Mouse (Mus musculus) E14TG2a.4 (cell line): ENCODE measurements around the gene Furin.

Experiments used
- H3K27me3 ChIP-seq: 2 replicates; pipeline ENCODE4 v1.6.1; 2014; ENCODE audit warnings: low read length, control low read depth; ENCODE audit not compliant: insufficient read depth
- H3K36me3 ChIP-seq: 2 replicates; pipeline ENCODE4 v1.6.1; 2014; ENCODE audit warnings: low read length, control low read depth; ENCODE audit not compliant: insufficient read depth
- H3K4me1 ChIP-seq: replicated peaks from 2 replicates; pipeline ENCODE4 v1.6.1; 2014; ENCODE audit warnings: low read depth, low read length, control low read depth
- H3K4me3 ChIP-seq: replicated peaks from 2 replicates; pipeline ENCODE4 v1.5.1; 2014; ENCODE audit warnings: mild to moderate bottlenecking, low read length
- H3K9me3 ChIP-seq: 2 replicates; pipeline ENCODE4 v1.6.1; 2014; ENCODE audit warnings: low read length, control low read depth
- CTCF ChIP-seq: conservative IDR thresholded peaks from 2 replicates; pipeline ENCODE4 v1.5.1; 2014; ENCODE audit warnings: low read length
- NANOG ChIP-seq: IDR thresholded peaks from 2 replicates; pipeline ENCODE4 v1.6.1; 2014; ENCODE audit warnings: borderline replicate concordance, low read length, mixed read lengths
- POU5F1 ChIP-seq: IDR thresholded peaks from 2 replicates; pipeline ENCODE4 v1.6.1; 2014; ENCODE audit warnings: low read length, borderline replicate concordance

Gene Furin

DNA sequence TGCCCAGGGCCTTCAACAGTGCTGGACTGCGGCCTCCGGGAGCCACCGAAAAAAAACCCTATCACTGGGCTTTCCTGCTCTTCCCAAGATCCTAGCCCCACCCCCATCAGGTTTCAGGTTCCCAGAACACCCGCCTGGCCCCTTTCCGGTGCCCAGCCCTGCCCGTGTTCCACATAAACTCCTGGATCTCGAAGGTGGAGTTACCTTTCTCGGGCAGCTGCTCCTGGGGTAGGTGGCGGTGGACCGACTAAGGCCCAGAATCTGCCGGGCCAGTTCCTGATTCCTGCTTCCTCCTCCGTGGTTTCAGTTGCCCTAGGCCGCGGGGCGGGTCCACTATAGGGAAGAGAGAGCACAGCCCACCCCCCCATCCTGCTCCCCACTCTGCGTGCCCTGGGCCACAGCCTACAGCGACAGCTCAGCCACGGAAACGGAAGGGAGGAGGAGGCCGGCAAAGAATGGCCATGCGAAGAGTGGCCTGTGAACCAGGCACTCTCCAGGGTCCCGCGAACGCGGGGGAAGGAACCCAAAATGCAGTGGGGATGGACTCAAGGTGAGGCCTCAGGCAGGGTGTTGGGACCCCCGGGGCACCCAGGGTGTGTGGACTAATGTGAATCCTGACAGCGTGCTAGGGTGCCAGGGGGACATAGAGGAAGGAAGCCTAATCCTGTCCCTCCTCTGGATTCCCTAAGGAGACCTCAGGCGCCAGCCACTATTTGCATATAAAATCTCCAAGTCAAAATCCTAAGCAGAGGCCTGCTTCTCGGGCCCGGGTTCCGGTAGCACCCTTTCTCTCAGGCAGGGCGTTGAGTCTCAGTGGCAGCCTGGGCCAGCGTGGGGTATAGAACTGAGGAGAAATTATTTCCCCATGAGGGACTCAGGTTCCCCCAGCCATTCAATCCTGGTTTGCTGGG lies 17.3 kb downstream of the Furin start, which contains the start of gene Fes:
Gene Fes (minus strand): TSS at position 314 of the 911 bp plus-strand sequence.
- H3K4me3 ChIP-seq = peak within 1 kb of the TSS; percentile 73
- TF ChIP-seq POU5F1 = no peak
- TF ChIP-seq NANOG = no peak
- no peak for TF ChIP-seq CTCF
- peaks cover 44% of the 10 kb centered on the region for H3K27me3 ChIP-seq
- H3K36me3 ChIP-seq = peaks cover 16% of the 10 kb centered on the region
- peaks cover 56% of the 10 kb centered on the region for H3K4me1 ChIP-seq
- no peaks in the 10 kb centered on the region for H3K9me3 ChIP-seq

DNA sequence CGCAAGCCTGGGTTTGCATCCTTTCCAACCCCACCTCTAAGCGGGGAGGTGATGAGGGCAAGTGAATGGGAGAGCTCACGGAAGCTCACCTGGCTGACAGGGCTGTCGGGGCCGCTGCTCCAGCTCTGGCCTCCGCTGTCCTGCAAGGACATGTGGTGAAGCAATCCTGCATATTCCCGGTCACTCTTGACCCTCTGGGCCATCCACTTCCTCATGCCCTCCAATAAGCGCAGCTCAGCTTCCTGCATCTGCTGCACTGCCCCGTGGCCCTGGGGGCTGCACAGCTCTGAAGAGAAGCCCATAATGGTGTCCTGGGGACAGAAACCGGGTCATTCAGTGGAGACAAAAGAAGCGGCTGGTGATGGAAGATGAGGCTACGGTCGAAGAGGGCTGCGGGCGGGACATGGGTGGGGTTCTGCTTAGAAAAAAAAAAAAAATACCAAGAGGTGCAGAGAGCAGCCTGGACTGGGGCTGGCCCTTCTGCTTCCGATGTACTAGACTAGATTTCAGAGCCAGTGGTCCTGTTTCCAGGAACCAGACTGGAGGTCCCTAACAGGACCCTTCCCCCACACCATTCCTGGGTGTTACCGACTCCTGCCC lies 18.1 kb downstream of the Furin start:
- H3K9me3 ChIP-seq = no peaks in the 10 kb centered on the region
- H3K27me3 ChIP-seq = peaks cover 51% of the 10 kb centered on the region
- peaks cover 8% of the 10 kb centered on the region for H3K36me3 ChIP-seq
- peaks cover 57% of the 10 kb centered on the region for H3K4me1 ChIP-seq
- H3K4me3 ChIP-seq = peak overlapping the region; percentile 73
- TF ChIP-seq NANOG = no peak
- TF ChIP-seq CTCF = no peak
- TF ChIP-seq POU5F1 = no peak

DNA sequence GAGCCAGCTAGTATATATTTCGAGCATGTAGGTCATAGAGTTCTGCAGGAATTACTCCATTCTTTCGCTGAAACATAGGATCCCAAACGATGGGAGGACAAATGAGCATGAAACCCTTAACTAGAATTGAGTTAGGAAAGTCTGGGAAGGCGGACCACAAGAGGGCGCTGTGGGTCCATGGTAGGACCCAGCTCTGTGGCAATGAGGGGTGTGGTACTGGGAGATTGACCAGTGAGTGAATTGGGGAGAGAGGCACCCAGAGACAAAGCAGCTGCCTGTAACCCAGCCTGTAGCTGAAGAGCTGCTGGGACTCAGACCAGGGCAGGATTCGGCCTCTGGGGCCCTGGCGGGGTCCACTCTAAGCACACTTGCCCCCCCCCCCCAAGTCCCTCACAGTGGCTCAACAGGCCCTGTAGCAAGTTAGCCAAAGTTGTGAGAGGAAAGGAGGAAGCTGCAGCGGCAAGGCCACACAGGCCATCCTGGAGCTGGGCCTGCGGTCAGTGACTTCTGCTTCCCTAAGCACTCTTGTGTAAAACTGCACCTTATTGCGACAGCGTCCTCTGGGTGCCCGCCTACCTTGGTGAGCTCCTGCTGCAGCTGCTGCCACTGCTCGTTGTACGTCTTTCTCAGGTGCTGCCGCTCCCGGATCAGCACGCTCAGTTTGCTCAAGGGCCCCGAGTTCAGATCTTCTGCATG lies 18.9 kb downstream of the Furin start:
- H3K9me3 ChIP-seq = no peaks in the 10 kb centered on the region
- H3K4me3 ChIP-seq = peak overlapping the region; percentile 73
- peak; percentile 50 for TF ChIP-seq CTCF
- TF ChIP-seq NANOG = no peak
- H3K4me1 ChIP-seq = peaks cover 62% of the 10 kb centered on the region
- H3K27me3 ChIP-seq = peaks cover 59% of the 10 kb centered on the region
- H3K36me3 ChIP-seq = peaks cover 1% of the 10 kb centered on the region

DNA sequence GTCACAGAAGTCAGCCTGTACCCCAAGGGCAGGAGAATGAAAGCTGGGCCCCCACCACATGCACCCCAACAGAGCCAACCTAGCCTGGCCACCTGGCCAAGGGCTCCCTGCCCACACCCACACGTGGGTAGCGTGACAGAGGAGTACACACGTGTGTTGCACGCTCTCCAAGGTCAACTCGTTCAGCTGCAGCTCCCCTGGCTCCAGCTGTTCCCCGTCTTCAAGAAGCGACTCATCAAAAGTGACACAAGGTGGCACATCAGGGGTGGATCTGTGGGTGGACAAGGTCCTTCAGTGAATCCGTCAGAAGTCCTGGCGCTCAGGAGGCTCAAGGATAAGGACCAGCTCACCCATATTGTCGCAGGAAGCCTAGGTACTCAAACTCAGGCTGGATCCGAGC lies 22.3 kb downstream of the Furin start:
- peaks cover 63% of the 10 kb centered on the region for H3K4me1 ChIP-seq
- H3K27me3 ChIP-seq = peaks cover 64% of the 10 kb centered on the region
- TF ChIP-seq NANOG = no peak
- TF ChIP-seq POU5F1 = no peak
- peak overlapping the region; percentile 57 for H3K4me3 ChIP-seq
- no peaks in the 10 kb centered on the region for H3K9me3 ChIP-seq
- H3K36me3 ChIP-seq = no peaks in the 10 kb centered on the region

DNA sequence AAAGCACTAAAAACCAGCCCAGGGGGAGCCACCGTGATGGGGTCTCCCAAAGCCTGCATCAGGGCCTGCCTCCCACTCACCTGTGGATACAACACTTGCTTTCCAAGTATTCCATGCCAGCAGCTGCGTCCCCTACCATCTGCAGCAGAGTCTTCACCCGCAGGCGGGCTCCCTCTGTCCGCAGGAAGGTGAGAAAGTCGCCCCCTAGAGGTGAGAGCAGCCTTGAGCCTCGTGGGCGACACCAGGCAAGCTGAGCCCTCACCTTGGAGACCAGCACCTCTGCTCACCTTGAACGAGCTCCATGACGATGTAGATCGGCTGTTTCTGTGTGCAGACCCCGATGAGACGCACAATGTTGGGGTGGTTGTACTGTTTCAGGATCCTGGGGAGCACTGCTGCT lies 25.7 kb downstream of the Furin start:
- TF ChIP-seq CTCF = peak; percentile 65
- TF ChIP-seq POU5F1 = no peak
- Histone ChIP-seq H3K4me1 (peaks cover 52% of the 10 kb centered on the region), H3K9me3 (no peaks in the 10 kb centered on the region), H3K27me3 (peaks cover 55% of the 10 kb centered on the region), H3K4me3 (no peak overlapping the region), H3K36me3 (no peaks in the 10 kb centered on the region)

DNA sequence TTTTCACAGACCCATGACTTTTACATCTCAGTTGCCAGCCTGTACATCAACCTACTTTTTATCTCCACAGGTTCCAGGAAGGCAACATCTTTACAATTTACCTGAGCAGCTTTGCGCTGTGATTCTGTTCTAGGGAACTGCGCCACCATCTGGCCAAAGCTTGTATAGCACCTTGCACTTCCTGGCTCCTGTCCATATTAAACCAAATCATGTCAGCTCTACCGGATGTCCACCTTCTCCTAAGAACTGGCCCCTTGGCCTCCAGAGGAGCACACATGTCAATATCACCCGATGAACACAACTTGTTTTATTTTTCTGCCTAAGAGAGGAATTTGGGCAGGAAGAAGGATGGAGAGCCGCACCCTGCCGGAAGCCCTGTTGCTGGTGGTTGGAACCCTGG lies 27.8 kb downstream of the Furin start:
- H3K27me3 ChIP-seq = peaks cover 52% of the 10 kb centered on the region
- H3K4me3 ChIP-seq = no peak overlapping the region
- no peaks in the 10 kb centered on the region for H3K36me3 ChIP-seq
- TF ChIP-seq POU5F1 = no peak
- TF ChIP-seq CTCF = peak; percentile 97
- TF ChIP-seq NANOG = no peak
- no peaks in the 10 kb centered on the region for H3K9me3 ChIP-seq
- H3K4me1 ChIP-seq = peaks cover 41% of the 10 kb centered on the region

DNA sequence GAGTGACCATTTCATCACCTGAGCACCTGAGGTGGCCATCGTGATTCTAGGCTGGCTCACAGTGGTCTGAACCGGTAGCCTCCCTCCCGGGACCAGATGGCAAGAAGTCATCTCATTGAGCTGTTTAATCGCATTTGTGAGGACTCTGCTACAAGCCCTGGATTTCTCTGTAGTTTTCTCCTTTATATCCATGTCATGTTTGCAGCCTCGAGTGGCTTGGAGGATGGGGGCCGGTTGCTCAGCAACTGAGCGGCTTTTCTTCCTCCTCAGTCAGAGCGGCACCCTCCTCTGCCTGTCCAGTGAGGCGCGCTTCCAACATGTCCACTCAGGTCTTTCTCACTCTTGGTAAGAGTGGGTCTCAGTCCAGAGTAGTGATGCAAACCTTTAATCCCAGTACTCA lies 29.0 kb downstream of the Furin start:
- H3K4me1 ChIP-seq = peaks cover 36% of the 10 kb centered on the region
- peaks cover 50% of the 10 kb centered on the region for H3K27me3 ChIP-seq
- TF ChIP-seq POU5F1 = no peak
- no peak for TF ChIP-seq NANOG
- TF ChIP-seq CTCF = no peak
- no peak overlapping the region for H3K4me3 ChIP-seq
- H3K9me3 ChIP-seq = no peaks in the 10 kb centered on the region
- H3K36me3 ChIP-seq = no peaks in the 10 kb centered on the region

DNA sequence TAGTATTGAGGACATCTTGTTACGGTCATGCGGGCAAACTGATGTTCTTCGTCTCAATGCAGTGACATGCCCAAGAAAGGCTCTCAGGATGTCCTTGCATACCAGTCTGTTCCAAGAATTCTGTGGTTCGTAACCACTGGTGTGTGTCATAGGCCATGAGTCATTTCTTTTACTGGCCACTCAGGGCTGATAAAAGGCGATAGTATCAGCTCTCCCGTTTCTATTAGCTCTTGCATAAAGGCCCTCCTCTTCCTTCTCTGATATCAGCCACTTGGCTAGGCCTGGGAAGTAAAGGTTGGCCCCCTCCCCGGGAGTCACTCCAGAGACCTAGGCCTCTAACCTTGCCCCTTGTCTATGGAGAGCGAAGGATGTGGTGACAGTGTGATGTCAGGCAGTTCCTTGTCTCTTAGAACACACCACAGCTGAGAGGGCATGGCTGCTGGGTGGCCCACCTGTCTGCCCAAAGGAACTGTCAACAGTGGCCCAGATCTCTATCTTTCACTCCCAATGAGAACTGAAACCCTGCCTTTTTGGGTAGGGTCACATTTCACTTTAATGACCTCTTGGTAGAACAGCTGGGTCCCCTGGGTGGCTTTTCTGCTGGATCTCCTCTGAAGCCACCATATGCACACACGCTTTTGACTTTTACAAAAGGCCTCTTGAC lies 29.7 kb downstream of the Furin start:
- H3K36me3 ChIP-seq = no peaks in the 10 kb centered on the region
- no peaks in the 10 kb centered on the region for H3K9me3 ChIP-seq
- TF ChIP-seq CTCF (no peak), POU5F1 (no peak), NANOG (no peak)
- peaks cover 31% of the 10 kb centered on the region for H3K4me1 ChIP-seq
- no peak overlapping the region for H3K4me3 ChIP-seq
- H3K27me3 ChIP-seq = peaks cover 43% of the 10 kb centered on the region
